15 mouse cellular contexts compared by ENCODE assay signal in genomic region chr2:166316409-166316916, GRCm38 (mm10).
A peak's percentile ranks its signal among the peaks of the same experiment; 100 is the strongest.
DNase-seq lines count a peak whose midpoint lies in the region; ATAC-seq and TF ChIP-seq lines count a peak whose summit lies in the region.
"Had no signal": no experiment of that assay in that cellular context is flagged by ENCODE, and none has a peak within 500 bp of the region (broad histone marks: within the 10 kb centered on the region; RNA-seq: fewer than 3 reads in every experiment).

No protein-coding gene starts in this region.

- TF ChIP-seq CTCF in brain, embryonic 14.5 days (IDR thresholded peaks at IDR 0.05; ENCODE audit: borderline replicate concordance, extremely low read depth, insufficient read depth, insufficient read length): no peak

- no peak overlapping the region for H3K9ac ChIP-seq in ES-E14 (ENCODE audit: insufficient read depth, low read depth, low read length, poor library complexity, severe bottlenecking)
- no peak overlapping the region for H3K9ac ChIP-seq in midbrain, embryonic 11.5 days (ENCODE audit: low read length)
- no peak overlapping the region for H3K9ac ChIP-seq in heart, embryonic 11.5 days (ENCODE audit: low read depth, low read length)
- H3K9ac ChIP-seq: heart, embryonic 15.5 days; intestine, embryonic 15.5 days; liver, embryonic 13.5 days had no signal

- no peak overlapping the region for H3K4me3 ChIP-seq in ES-E14 (ENCODE audit: insufficient read depth in 1 of 2, low read depth in 1 of 2, low read length in 2 of 2, poor library complexity in 1 of 2, severe bottlenecking in 1 of 2)
- 0 out of 2 replicates have a peak overlapping the region, but pooled peaks have one; percentile 1 for H3K4me3 ChIP-seq in hindbrain, embryonic 10.5 days
- H3K4me3 ChIP-seq in midbrain, embryonic 11.5 days (ENCODE audit: low read depth, low read length): no peak overlapping the region
- H3K4me3 ChIP-seq in heart, embryonic 11.5 days (ENCODE audit: low read depth, low read length): no peak overlapping the region
- H3K4me3 ChIP-seq: heart, embryonic 15.5 days; intestine, embryonic 15.5 days; liver, embryonic 13.5 days had no signal

- peaks cover 86% of the 10 kb centered on the region for H3K27me3 ChIP-seq in hindbrain, embryonic 10.5 days (ENCODE audit: insufficient read depth, poor library complexity, severe bottlenecking)
- peaks cover 40% of the 10 kb centered on the region for H3K27me3 ChIP-seq in midbrain, embryonic 11.5 days (ENCODE audit: control insufficient read depth, insufficient read depth, low read length)
- H3K27me3 ChIP-seq in heart, embryonic 11.5 days (ENCODE audit: control insufficient read depth, insufficient read depth, low read length): no peaks in the 10 kb centered on the region
- H3K27me3 ChIP-seq: heart, embryonic 15.5 days; intestine, embryonic 15.5 days; liver, embryonic 13.5 days had no signal

- peak overlapping the region; percentile 48; the same call in 1 of the 2 replicates for H3K27ac ChIP-seq in ES-E14 (ENCODE audit: insufficient read depth, low read depth, low read length, poor library complexity, severe bottlenecking)
- H3K27ac ChIP-seq in hindbrain, embryonic 10.5 days: peak overlapping the region; percentile 69
- no peak overlapping the region for H3K27ac ChIP-seq in midbrain, embryonic 11.5 days (ENCODE audit: low read depth, low read length)
- H3K27ac ChIP-seq in heart, embryonic 11.5 days (ENCODE audit: low read depth, low read length): no peak overlapping the region; the same call in 1 of the 2 replicates
- H3K27ac ChIP-seq: heart, embryonic 15.5 days; intestine, embryonic 15.5 days; liver, embryonic 13.5 days had no signal

- DNase-seq in ES-E14 (ENCODE audit: low read depth, low spot score): no peak
- peak; percentile 82 for DNase-seq in brain, embryonic 14.5 days (ENCODE audit: low read depth)
- DNase-seq in hindbrain, embryonic 10.5 days (ENCODE audit: low spot score): peak; percentile 67
- peak; percentile 89 for DNase-seq in midbrain, embryonic 11.5 days (ENCODE audit: low spot score, missing footprints)
- no peak for DNase-seq in left cerebral cortex, adult 8-10 months (ENCODE audit: low spot score in 2 of 2)
- DNase-seq in adrenal gland, postnatal 25 days: no peak
- DNase-seq in layer of hippocampus, adult 8-10 months (ENCODE audit: low spot score in 2 of 2): no peak
- DNase-seq: adrenal gland, adult 8-10 months; gastrocnemius, postnatal 14 days; liver, embryonic 13.5 days had no signal

- TF ChIP-seq POLR2A in brain, embryonic 14.5 days (IDR thresholded peaks at IDR 0.05; ENCODE audit: borderline replicate concordance, extremely low read depth, insufficient read depth, insufficient read length, poor library complexity, severe bottlenecking): no peak

- H3K4me2 ChIP-seq in midbrain, embryonic 11.5 days: 0 out of 2 replicates have a peak overlapping the region, but pooled peaks have one; percentile 1
- no peak overlapping the region for H3K4me2 ChIP-seq in heart, embryonic 11.5 days
- H3K4me2 ChIP-seq: heart, embryonic 15.5 days; intestine, embryonic 15.5 days; liver, embryonic 13.5 days had no signal

- H3K9me3 ChIP-seq in ES-E14 (ENCODE audit: control insufficient read depth, insufficient read depth, low read depth, low read length): no peaks in the 10 kb centered on the region
- H3K9me3 ChIP-seq in hindbrain, embryonic 10.5 days: no peaks in the 10 kb centered on the region
- no peaks in the 10 kb centered on the region for H3K9me3 ChIP-seq in midbrain, embryonic 11.5 days (ENCODE audit: control insufficient read depth, low read length)
- H3K9me3 ChIP-seq in heart, embryonic 11.5 days (replicated peaks; ENCODE audit: control insufficient read depth, low read length): no peaks in the 10 kb centered on the region
- H3K9me3 ChIP-seq: heart, embryonic 15.5 days; intestine, embryonic 15.5 days; liver, embryonic 13.5 days had no signal

- in situ Hi-C loops in ES-E14 (cut with MboI; ENCODE audit: low sequenced_read_pairs in 2 of 2, unreplicated experiment in 2 of 2): no loop called here

- H3K4me1 ChIP-seq in ES-E14 (ENCODE audit: control insufficient read depth in 2 of 2, insufficient read depth in 2 of 2, low read length in 2 of 2, poor library complexity in 1 of 2): peaks cover 0 to 9% of the 10 kb centered on the region in 2 experiments; a peak in 1 of 4 replicates
- H3K4me1 ChIP-seq in hindbrain, embryonic 10.5 days (replicated peaks): peaks cover 35% of the 10 kb centered on the region
- peaks cover 11% of the 10 kb centered on the region for H3K4me1 ChIP-seq in midbrain, embryonic 11.5 days (ENCODE audit: control insufficient read depth, insufficient read depth, low read length)
- peaks cover 3% of the 10 kb centered on the region; the same call in 1 of the 2 replicates for H3K4me1 ChIP-seq in heart, embryonic 11.5 days (ENCODE audit: control insufficient read depth, insufficient read depth, low read length)
- H3K4me1 ChIP-seq: intestine, embryonic 15.5 days; liver, embryonic 13.5 days had no signal

- H3K36me3 ChIP-seq in ES-E14 (ENCODE audit: control insufficient read depth, insufficient read depth, low read length, poor library complexity, severe bottlenecking): no peaks in the 10 kb centered on the region
- H3K36me3 ChIP-seq in hindbrain, embryonic 10.5 days: no peaks in the 10 kb centered on the region
- no peaks in the 10 kb centered on the region for H3K36me3 ChIP-seq in midbrain, embryonic 11.5 days (ENCODE audit: control insufficient read depth, insufficient read depth, low read length)
- no peaks in the 10 kb centered on the region for H3K36me3 ChIP-seq in heart, embryonic 11.5 days (ENCODE audit: control insufficient read depth, insufficient read depth, low read length)
- H3K36me3 ChIP-seq: heart, embryonic 15.5 days; intestine, embryonic 15.5 days; liver, embryonic 13.5 days had no signal

- WGBS in hindbrain, embryonic 10.5 days: 10% methylated on average over 10 of the region's 10 CpGs
- WGBS in midbrain, embryonic 11.5 days: 5% methylated on average over 10 of the region's 10 CpGs
- 44% methylated on average over 10 of the region's 10 CpGs for WGBS in heart, embryonic 11.5 days (ENCODE audit: insufficient replicate concordance)

- ATAC-seq in midbrain, embryonic 11.5 days (ENCODE audit: low FRiP score): peak; percentile 79
- no peak for ATAC-seq in heart, embryonic 11.5 days (replicated peaks; ENCODE audit: insufficient number of reproducible peaks, low FRiP score, low TSS enrichment)
- ATAC-seq: CD4-positive, CD25-positive, alpha-beta regulatory T cell, adult 4 months; intestine, embryonic 15.5 days; Patski had no signal

TF ChIP-seq in ES-E14, 5 proteins besides CTCF, POLR2A, EP300 and RAD21:
- no peak for TF ChIP-seq ZC3H11A (IDR thresholded peaks at IDR 0.05; ENCODE audit: borderline replicate concordance, low read depth, low read length)
- no peak for TF ChIP-seq ZNF384 (IDR thresholded peaks at IDR 0.05; ENCODE audit: low read depth, low read length)
- no peak for TF ChIP-seq CHD2 (IDR thresholded peaks at IDR 0.05; ENCODE audit: low read depth, low read length)
- no peak for TF ChIP-seq HCFC1 (IDR thresholded peaks at IDR 0.05; ENCODE audit: borderline replicate concordance, insufficient read depth, low read length)
- TF ChIP-seq MAFK (IDR thresholded peaks at IDR 0.05; ENCODE audit: insufficient read depth, low read depth, low read length): no peak

Comparison
In these comparisons a context has a peak if more than half of its experiments do, and no peak if none do; other contexts are left out.
1. DNase-seq: peak in brain, embryonic 14.5 days (single experiment), hindbrain, embryonic 10.5 days (single experiment) and midbrain, embryonic 11.5 days (single experiment); none in ES-E14 (single experiment), left cerebral cortex, adult 8-10 months (0 of 2), adrenal gland, postnatal 25 days (single experiment) and layer of hippocampus, adult 8-10 months (0 of 2).
2. H3K27ac ChIP-seq: peak in ES-E14 (single experiment) and hindbrain, embryonic 10.5 days (single experiment); none in midbrain, embryonic 11.5 days (single experiment) and heart, embryonic 11.5 days (single experiment).